Mouse (Mus musculus) lung, adult 2 months (tissue): ENCODE measurements around the gene Myoz1.

Experiments
- CTCF ChIP-seq: fragments of 200-500 bp; IDR thresholded peaks from 2 replicates; pipeline ENCODE4 v1.5.1; 2011; ENCODE audit warnings: mild to moderate bottlenecking, low read length, control low read depth; ENCODE audit not compliant: insufficient read depth
- POLR2A ChIP-seq: fragments of 200-500 bp; IDR thresholded peaks from 2 replicates; pipeline ENCODE4 v1.6.1; 2011; ENCODE audit warnings: low read depth, mild to moderate bottlenecking, control low read depth, low read length, borderline replicate concordance; ENCODE audit errors: extremely low read depth

DNA sequence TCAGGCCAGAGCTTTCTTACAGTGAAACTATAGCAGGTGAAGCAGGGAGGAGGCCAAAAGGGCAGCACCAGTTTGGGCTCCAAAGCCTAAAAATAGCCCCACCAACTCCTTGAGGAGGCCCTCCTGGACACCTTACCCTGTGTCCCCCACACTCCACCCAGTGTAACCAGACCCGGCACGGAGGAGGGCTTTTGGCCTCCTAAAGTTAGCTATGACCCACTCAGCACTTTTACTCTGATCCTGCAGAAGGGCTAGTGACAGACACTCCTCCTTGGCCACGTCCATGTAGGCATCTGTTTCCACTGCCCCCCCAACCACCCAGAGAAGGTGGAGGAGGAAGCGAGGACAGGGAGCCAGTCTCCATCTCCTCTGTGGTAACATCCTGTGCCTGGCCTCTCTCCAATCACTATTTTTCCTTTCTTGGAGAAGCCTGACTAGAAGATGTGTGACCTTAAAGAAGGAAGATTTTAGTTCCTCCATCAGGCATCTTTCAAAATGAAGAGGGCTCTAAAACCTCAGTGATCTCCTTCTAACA is 4.6 kb downstream of the Myoz1 start:
- TF ChIP-seq CTCF (no peak), POLR2A (no peak)
